ENCODE assay signal across 22 mouse cellular contexts in the genomic region with DNA sequence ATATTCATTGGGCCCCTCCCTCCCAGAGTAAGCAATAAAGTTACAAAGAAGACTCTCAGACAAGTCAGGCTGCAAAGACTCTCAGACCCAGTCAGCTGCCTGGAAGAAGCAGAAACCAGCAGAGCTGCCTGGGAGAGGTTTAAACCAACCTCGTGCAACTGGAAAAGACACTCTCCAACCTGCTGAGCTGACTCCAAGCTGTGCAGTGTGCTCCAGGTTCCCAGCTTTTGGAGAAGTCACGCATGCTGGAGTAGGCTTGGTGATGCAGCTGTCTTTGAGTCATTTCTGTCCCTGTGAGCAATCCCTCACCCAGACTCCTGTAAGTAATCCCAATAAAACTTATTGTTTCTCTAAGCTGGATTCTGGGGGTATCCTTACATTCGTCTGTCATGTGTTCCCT.
A peak's percentile ranks its signal among the peaks of the same experiment; 100 is the strongest.
DNase-seq lines count a peak whose midpoint lies in the region; ATAC-seq lines count a peak whose summit lies in the region.
"Had no signal": no experiment of that assay in that cellular context is flagged by ENCODE, and none has a peak within 500 bp of the region (broad histone marks: within the 10 kb centered on the region; RNA-seq: fewer than 3 reads in every experiment).

No protein-coding gene starts in this region.

- DNase-seq in frontal cortex, postnatal 10 days (ENCODE audit: low spot score in 2 of 2): no peak
- peak; percentile 11 to 35 for DNase-seq in frontal cortex, postnatal 36 days (ENCODE audit: low spot score in 2 of 2)
- no peak for DNase-seq in frontal cortex, postnatal 25 days (ENCODE audit: low spot score in 2 of 2)
- DNase-seq in right cerebral cortex, adult 18-20 months: peak; percentile 33
- DNase-seq in right cerebral cortex, postnatal 14 days: no peak
- DNase-seq: adrenal gland, adult 8-10 months; adrenal gland, postnatal 14 days; adrenal gland, postnatal 36 days; B cell, adult 2 months; cerebellum, adult 11 months; cerebellum, adult 18-20 months; cerebellum, adult 8-10 months; cerebellum, adult 9-11 months; cerebellum, postnatal 14 days; cerebellum, postnatal 36 days; embryo, embryonic 11 days had no signal

- ATAC-seq in frontal cortex, adult (ENCODE audit: low TSS enrichment): peak; percentile 61
- ATAC-seq: activated CD4-positive, CD25-positive, alpha-beta regulatory T cell, adult 4 months; CD4-positive, CD25-positive, alpha-beta regulatory T cell, adult 4 months; forebrain, embryonic 14.5 days; forebrain, embryonic 16.5 days; Patski had no signal

Comparison
In these comparisons a context has a peak if more than half of its experiments do, and no peak if none do; other contexts are left out.
1. DNase-seq: peak in frontal cortex, postnatal 36 days (2 of 2) and right cerebral cortex, adult 18-20 months (single experiment); none in frontal cortex, postnatal 10 days (0 of 2), frontal cortex, postnatal 25 days (0 of 2) and right cerebral cortex, postnatal 14 days (single experiment).